Mouse (Mus musculus) heart, adult 2 months (tissue): ENCODE results near the gene Rpia.
A peak's percentile ranks its signal among the peaks of the same experiment; 100 is the strongest.

Source experiments
- CTCF ChIP-seq: fragments of 200-600 bp; IDR thresholded peaks from 2 replicates; pipeline ENCODE4 v1.8.1; 2022; ENCODE audit warnings: antibody characterized with exemption, mild to moderate bottlenecking, moderate library complexity
- EP300 ChIP-seq: fragments of 200-500 bp; IDR thresholded peaks from 2 replicates; pipeline ENCODE4 v1.6.1; 2011; ENCODE audit warnings: low read depth, low read length, control low read depth; ENCODE audit not compliant: insufficient read depth

DNA sequence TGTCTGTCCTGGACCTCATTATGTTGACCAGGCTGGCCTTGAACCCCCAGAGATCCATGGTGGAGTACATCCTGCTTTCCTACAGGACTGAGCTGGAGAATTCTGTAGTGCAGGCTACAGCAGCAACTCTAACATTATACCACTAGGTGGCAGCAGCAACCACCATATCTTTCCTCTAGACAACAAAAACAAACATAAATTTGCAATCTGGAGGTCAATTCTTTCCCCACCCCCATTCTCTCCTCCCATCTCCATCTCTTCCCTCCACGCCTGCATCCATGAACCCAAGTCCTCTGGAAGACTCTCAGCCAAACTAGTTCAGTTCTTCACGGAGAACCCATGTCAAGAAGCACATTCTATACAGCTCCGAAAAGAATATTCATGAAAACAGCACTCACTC, 12.6 kb upstream of the Rpia start:
- TF ChIP-seq CTCF = peak; percentile 81
- no peak for TF ChIP-seq EP300
